Mouse (Mus musculus): ENCODE results near the gene Ctc1. TPM values are rescaled to one million over a fixed set of nuclear protein-coding genes. Genes with fewer than 3 reads are reported as not detected.

The Ctc1 gene
- polyA plus RNA-seq, 1 experiment from 2014 or later: 54.4 TPM

DNA sequence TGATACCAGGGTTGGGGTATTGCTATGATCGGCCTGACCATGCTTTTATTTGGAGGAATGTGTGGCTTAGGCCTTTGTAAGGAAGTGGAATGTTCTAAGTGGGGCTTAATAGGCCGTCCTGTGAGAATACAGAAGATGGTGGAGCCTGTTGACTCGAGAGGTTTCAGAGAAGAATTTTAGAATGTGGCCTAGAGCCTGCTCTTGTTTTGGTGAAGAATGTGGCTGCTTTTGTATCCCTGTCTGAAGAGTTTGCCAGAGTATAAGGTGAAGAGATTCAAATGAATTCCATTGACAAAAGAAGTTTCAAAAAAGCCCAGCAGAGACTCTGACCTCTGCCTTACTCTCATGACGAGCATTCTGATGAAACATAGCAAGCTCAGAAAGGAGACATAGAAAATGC is 36.1 kb downstream of the Ctc1 start:
- WGBS: 58% methylated on average over 4 of the region's 4 CpGs
- H3K9ac ChIP-seq: no peak overlapping the region
- no peak overlapping the region for H3K4me3 ChIP-seq (replicated peaks; ENCODE audit: low read length)
- no peaks in the 10 kb centered on the region for H3K4me1 ChIP-seq (replicated peaks; ENCODE audit: control insufficient read depth, insufficient read depth, low read length)
- no peak overlapping the region for H3K4me2 ChIP-seq (replicated peaks)
- DNase-seq (ENCODE audit: low spot score) (no peak), ATAC-seq (ENCODE audit: low FRiP score) (no peak)
- H3K36me3 ChIP-seq (replicated peaks; ENCODE audit: control insufficient read depth, insufficient read depth): no peaks in the 10 kb centered on the region
- H3K27ac ChIP-seq: no peak overlapping the region
- no peaks in the 10 kb centered on the region for H3K9me3 ChIP-seq (ENCODE audit: control insufficient read depth, low read length)
- H3K27me3 ChIP-seq (ENCODE audit: control insufficient read depth, insufficient read depth, low read length): no peaks in the 10 kb centered on the region

- Histone ChIP-seq H3K4me2 (replicated peaks) (no peak overlapping the region), H3K9ac (no peak overlapping the region), H3K27ac (no peak overlapping the region), H3K4me3 (replicated peaks; ENCODE audit: low read length) (no peak overlapping the region), H3K4me1 (replicated peaks; ENCODE audit: control insufficient read depth, insufficient read depth, low read length) (peaks cover 2% of the 10 kb centered on the region; the same call in 1 of the 2 replicates), H3K27me3 (ENCODE audit: control insufficient read depth, insufficient read depth, low read length) (no peaks in the 10 kb centered on the region), H3K36me3 (replicated peaks; ENCODE audit: control insufficient read depth, insufficient read depth) (no peaks in the 10 kb centered on the region), H3K9me3 (ENCODE audit: control insufficient read depth, low read length) (no peaks in the 10 kb centered on the region)
- no peak for ATAC-seq (ENCODE audit: low FRiP score)
- 97% methylated on average over 2 of the region's 2 CpGs for WGBS
- DNase-seq (ENCODE audit: low spot score): no peak
Observed at GRCm38 (mm10) chr11:69052824-69053421, 37.2 kb downstream of the Ctc1 start.

GRCm38 (mm10) chr11:69053848-69054247 is 38.1 kb downstream of the Ctc1 start:
- DNase-seq (ENCODE audit: low spot score): no peak
- Histone ChIP-seq H3K27ac (no peak overlapping the region), H3K4me3 (replicated peaks; ENCODE audit: low read length) (no peak overlapping the region), H3K9me3 (ENCODE audit: control insufficient read depth, low read length) (no peaks in the 10 kb centered on the region), H3K4me2 (replicated peaks) (no peak overlapping the region), H3K27me3 (ENCODE audit: control insufficient read depth, insufficient read depth, low read length) (no peaks in the 10 kb centered on the region), H3K4me1 (replicated peaks; ENCODE audit: control insufficient read depth, insufficient read depth, low read length) (peaks cover 10% of the 10 kb centered on the region; the same call in 1 of the 2 replicates), H3K36me3 (replicated peaks; ENCODE audit: control insufficient read depth, insufficient read depth) (no peaks in the 10 kb centered on the region), H3K9ac (no peak overlapping the region)
- ATAC-seq (ENCODE audit: low FRiP score): no peak
- 82% methylated on average over 3 of the region's 3 CpGs for WGBS

DNA sequence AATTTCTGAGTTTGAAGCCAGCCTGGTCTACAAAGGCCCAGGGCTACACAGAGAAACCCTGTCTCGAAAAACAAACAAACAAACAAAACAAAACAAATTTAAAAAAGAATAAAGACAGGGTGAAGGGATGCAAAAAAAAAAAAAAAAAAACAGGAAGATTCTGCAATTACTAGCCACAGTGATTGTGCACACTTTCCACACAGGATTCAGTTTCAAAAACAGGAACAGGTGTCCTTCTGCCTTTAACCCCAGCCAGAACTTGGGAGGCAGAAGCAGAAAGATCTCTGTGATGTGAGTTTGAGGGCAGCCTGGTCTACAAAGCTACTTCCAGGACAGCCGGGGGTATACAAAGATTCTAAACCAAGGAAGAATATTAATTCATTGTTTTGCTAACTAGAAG is 42.6 kb downstream of the Ctc1 start:
- DNase-seq (ENCODE audit: low spot score): no peak
- no peaks in the 10 kb centered on the region for H3K9me3 ChIP-seq (ENCODE audit: control insufficient read depth, low read length)
- peaks cover 25% of the 10 kb centered on the region for H3K4me1 ChIP-seq (replicated peaks; ENCODE audit: control insufficient read depth, insufficient read depth, low read length)
- H3K36me3 ChIP-seq (replicated peaks; ENCODE audit: control insufficient read depth, insufficient read depth): no peaks in the 10 kb centered on the region
- H3K27me3 ChIP-seq (ENCODE audit: control insufficient read depth, insufficient read depth, low read length): no peaks in the 10 kb centered on the region
- ATAC-seq (ENCODE audit: low FRiP score): no peak
- H3K9ac ChIP-seq: peak overlapping the region; percentile 85
- 73% methylated on average over 2 of the region's 2 CpGs for WGBS
- H3K27ac ChIP-seq: peak overlapping the region; percentile 91
- H3K4me2 ChIP-seq (replicated peaks): peak overlapping the region; percentile 75
- H3K4me3 ChIP-seq (replicated peaks; ENCODE audit: low read length): peak overlapping the region; percentile 54

DNA sequence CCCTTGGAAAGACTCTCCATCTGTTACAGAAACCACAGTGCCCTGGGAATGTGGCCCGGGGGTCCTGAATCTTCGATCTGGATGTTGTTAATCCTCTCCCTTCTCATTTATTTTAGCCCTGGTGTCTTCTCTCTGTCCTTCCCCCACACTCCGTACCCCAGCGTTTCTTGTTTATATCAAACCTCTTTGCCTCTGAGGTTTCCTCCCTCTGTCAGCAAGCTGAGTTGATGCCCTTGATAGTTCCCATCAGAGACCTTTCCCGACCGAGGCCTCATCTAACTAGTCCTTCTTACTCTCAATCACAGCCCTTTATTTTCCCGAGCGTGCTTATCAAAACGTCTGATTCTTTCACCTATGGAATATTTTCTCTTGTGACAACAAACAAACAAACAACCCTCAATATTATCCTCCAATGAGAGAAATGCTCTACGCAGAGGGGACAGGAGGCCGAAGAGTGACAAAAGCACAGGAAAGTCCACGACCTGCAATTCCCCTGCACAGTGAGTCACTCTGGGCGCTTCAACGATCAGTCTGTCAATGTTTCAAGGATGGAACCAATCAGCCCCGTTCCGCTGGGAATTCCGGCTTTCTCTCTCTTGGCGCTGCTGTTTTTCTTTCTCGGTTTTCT is 43.1 kb downstream of the Ctc1 start:
- WGBS: 1% methylated on average over 19 of the region's 19 CpGs
- H3K4me3 ChIP-seq (replicated peaks; ENCODE audit: low read length): peak overlapping the region; percentile 54
- H3K4me2 ChIP-seq (replicated peaks): peak overlapping the region; percentile 75
- no peak for DNase-seq (ENCODE audit: low spot score)
- H3K4me1 ChIP-seq (replicated peaks; ENCODE audit: control insufficient read depth, insufficient read depth, low read length): peaks cover 25% of the 10 kb centered on the region
- peak overlapping the region; percentile 91 for H3K27ac ChIP-seq
- no peaks in the 10 kb centered on the region for H3K36me3 ChIP-seq (replicated peaks; ENCODE audit: control insufficient read depth, insufficient read depth)
- no peaks in the 10 kb centered on the region for H3K27me3 ChIP-seq (ENCODE audit: control insufficient read depth, insufficient read depth, low read length)
- H3K9me3 ChIP-seq (ENCODE audit: control insufficient read depth, low read length): no peaks in the 10 kb centered on the region
- peak; percentile 14 for ATAC-seq (ENCODE audit: low FRiP score)
- peak overlapping the region; percentile 85 for H3K9ac ChIP-seq

DNA sequence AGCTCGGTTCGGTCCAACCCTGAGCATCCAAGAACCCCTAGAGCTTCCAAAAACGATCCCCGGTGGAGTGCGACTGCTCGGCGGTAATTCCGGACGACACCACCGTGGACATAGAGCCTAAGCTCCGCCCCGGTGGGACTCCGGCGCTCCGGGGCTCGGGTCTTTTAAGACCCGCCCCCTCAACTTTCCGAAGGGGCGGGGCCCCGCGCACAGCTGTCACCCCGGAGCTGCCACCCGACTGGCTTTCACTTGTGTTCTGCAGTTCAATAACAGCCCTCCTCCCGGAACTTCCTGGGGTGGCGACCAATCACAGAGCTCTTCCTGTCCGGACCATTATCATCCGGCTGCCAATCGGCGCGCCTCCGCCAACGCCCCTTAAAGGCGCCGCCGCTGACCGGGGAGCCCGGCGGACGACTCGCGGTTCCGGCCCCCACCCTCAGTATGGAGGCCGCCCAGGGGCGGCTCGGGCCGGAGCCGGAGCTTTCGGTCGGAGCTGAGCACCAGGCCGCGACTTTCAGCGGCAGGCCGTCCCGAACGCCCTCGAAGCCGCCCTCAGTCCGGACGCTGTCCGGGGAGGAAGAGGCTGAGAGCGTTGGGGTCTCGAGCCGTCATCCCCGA is 43.8 kb downstream of the Ctc1 start, which contains the start of gene Borcs6:
Gene Borcs6, plus strand, starts transcription at position 361 of the 618 bp plus-strand sequence.
- peak; percentile 94 for ATAC-seq (ENCODE audit: low FRiP score)
- H3K27ac ChIP-seq: peak within 1 kb of the TSS; percentile 91
- DNase-seq (ENCODE audit: low spot score): peak; percentile 94
- H3K27me3 ChIP-seq (ENCODE audit: control insufficient read depth, insufficient read depth, low read length): no peaks in the 10 kb centered on the region
- peak within 1 kb of the TSS; percentile 80 for H3K4me2 ChIP-seq (replicated peaks)
- H3K4me3 ChIP-seq (replicated peaks; ENCODE audit: low read length): peak within 1 kb of the TSS; percentile 54
- no peaks in the 10 kb centered on the region for H3K9me3 ChIP-seq (ENCODE audit: control insufficient read depth, low read length)
- 0% methylated on average over 61 of the region's 64 CpGs for WGBS
- no peaks in the 10 kb centered on the region for H3K36me3 ChIP-seq (replicated peaks; ENCODE audit: control insufficient read depth, insufficient read depth)
- peaks cover 25% of the 10 kb centered on the region for H3K4me1 ChIP-seq (replicated peaks; ENCODE audit: control insufficient read depth, insufficient read depth, low read length)
- peak within 1 kb of the TSS; percentile 85 for H3K9ac ChIP-seq

DNA sequence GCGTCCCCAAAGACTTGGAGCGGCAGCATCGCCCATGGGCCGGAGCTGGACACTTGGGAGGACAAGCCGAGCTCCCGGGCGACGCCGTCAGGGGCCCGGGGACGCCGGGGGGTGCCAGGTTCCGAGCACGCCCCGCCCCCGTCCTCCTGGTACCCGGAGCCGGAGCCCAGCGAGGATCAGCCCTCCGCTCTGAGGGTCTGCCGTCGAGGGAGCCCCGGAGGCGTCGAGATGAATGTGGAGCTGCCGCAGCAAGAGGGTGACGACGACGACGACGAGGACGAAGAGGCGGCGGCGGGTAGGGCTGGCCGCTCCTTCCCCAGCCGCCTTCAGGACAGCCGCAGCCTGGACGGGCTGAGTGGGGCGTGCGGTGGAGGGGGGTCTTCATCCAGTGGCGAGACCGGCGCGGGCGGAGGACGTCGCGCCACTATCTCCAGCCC is 44.3 kb downstream of the Ctc1 start:
- Histone ChIP-seq H3K4me2 (replicated peaks) (peak overlapping the region; percentile 80), H3K27me3 (ENCODE audit: control insufficient read depth, insufficient read depth, low read length) (no peaks in the 10 kb centered on the region), H3K9me3 (ENCODE audit: control insufficient read depth, low read length) (no peaks in the 10 kb centered on the region), H3K4me3 (replicated peaks; ENCODE audit: low read length) (peak overlapping the region; percentile 54), H3K4me1 (replicated peaks; ENCODE audit: control insufficient read depth, insufficient read depth, low read length) (peaks cover 25% of the 10 kb centered on the region), H3K36me3 (replicated peaks; ENCODE audit: control insufficient read depth, insufficient read depth) (no peaks in the 10 kb centered on the region), H3K9ac (peak overlapping the region; percentile 85), H3K27ac (peak overlapping the region; percentile 85)
- 0% methylated on average over 43 of the region's 49 CpGs for WGBS
- DNase-seq (ENCODE audit: low spot score): no peak
- peak; percentile 10 for ATAC-seq (ENCODE audit: low FRiP score)

DNA sequence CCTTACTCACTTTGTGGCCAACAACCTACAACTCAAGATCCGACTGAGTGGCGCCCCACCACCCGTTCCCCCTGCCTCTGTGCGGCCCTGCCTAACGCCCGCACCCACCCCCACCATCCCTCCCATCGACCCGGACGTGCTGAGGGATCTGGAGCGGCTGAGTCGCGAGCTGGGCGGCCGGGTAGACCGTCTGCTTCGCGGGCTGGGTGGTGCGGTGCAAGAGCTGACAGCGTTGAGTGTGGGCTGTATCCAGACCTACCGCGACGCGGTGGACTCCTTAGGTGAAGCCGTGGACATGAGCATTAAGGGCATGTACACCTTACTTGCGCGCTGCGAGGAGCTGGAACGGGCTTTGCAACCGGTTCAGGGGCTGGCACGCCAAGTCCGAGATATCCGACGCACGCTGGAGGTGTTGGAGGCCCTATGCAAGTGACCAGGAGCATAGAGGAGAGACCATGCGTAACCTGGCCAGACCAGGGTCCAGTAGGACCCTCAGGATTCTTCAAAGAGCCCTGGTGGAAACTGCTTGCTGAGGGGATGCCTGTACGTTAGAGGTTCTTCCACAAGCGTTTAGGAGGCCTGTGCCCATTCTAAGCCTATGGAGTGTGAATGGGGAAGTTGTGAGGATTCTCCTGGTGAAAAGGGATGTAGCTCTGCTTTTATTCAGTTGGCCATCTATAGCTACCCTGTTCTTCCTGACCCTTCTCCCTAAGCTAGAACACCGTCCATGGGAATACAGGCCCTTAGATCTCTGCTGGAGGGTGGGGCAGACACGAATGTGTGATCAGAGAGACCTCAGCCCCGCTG is 44.9 kb downstream of the Ctc1 start:
- Histone ChIP-seq H3K27ac (peak overlapping the region; percentile 85), H3K4me1 (replicated peaks; ENCODE audit: control insufficient read depth, insufficient read depth, low read length) (peaks cover 26% of the 10 kb centered on the region), H3K27me3 (ENCODE audit: control insufficient read depth, insufficient read depth, low read length) (no peaks in the 10 kb centered on the region), H3K4me2 (replicated peaks) (peak overlapping the region; percentile 80), H3K36me3 (replicated peaks; ENCODE audit: control insufficient read depth, insufficient read depth) (no peaks in the 10 kb centered on the region), H3K4me3 (replicated peaks; ENCODE audit: low read length) (peak overlapping the region; percentile 54), H3K9ac (peak overlapping the region; percentile 85), H3K9me3 (ENCODE audit: control insufficient read depth, low read length) (no peaks in the 10 kb centered on the region)
- 1% methylated on average over 39 of the region's 40 CpGs for WGBS
- ATAC-seq (ENCODE audit: low FRiP score): no peak
- DNase-seq (ENCODE audit: low spot score): no peak

Measured in hindbrain, embryonic 14.5 days (tissue).